Mouse (Mus musculus): Measurements from ENCODE around the gene Fanci.

The Fanci gene

DNA sequence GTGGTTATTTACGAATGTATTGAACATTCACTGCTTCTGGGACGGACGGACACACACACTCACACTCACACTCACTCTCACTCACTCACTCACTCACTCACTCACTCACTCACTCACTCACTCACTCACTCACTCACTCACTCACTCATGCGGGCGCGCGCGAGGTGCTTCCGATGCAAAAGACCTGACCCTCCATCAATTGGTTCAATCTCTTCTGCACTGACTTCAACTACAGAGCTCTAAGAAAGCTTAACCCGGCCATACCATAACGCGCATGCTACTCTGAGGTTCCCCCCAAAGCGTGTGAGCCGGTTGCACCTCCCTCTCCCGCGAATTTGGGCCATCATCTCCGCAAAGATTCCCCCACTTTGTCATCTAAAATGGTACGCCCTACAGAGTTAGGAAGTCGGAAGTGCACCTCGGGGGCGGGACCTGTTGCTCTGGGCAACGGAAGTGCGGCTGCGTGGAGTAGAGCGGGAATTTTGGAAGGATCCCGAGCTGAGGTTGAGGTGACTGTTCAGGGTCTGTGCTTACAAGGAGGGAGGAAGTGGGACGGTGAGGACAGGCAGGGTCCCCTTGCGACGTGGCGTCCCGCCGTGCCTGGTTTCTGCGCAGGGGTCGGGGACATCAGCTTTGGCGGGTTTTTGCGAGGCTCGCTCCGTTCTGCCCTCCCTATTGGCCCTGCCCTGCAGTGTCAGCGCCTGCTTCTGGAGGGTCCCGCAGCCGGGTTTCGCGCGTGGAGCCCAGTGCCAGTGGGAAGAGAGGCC is at the start of gene Fanci:
TSS of gene Fanci (plus strand) at position 47 of the 767 bp plus-strand sequence.
- DNase-seq (ENCODE audit: low read depth), result peak; percentile 94

GRCm38 (mm10) chr7:79345902-79346301 is 45.8 kb upstream of the Fanci start:
- peak; percentile 71 for DNase-seq (ENCODE audit: low read depth)

DNA sequence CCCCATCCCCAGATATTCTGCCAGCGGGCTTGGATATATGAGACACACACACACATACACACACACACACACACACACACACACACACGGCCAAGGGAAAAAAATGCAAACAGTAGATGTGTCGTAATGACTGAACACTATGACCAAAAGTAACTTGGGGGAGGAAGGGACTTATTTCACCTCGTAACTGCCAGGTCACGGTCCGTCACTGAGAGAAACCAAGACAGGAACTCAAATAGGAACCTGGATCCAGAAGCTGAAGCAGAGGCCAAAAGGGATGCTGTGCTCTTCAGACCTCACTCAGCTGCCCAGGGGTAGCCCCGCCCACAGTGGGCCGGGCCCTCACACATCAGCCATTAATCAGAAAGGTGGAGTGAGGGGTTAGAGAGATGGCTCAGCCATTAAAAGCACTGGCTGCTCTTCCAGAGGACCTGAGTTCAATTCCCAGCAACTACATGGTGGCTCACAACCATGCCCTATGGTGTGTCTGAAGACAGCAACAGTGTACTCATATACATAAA is 45.1 kb upstream of the Fanci start:
- no peak for DNase-seq (ENCODE audit: low read depth)

- no peak for DNase-seq (ENCODE audit: low read depth)
These were observed 44.5 kb upstream of the Fanci start for GRCm38 (mm10) chr7:79347108-79347813.

DNA sequence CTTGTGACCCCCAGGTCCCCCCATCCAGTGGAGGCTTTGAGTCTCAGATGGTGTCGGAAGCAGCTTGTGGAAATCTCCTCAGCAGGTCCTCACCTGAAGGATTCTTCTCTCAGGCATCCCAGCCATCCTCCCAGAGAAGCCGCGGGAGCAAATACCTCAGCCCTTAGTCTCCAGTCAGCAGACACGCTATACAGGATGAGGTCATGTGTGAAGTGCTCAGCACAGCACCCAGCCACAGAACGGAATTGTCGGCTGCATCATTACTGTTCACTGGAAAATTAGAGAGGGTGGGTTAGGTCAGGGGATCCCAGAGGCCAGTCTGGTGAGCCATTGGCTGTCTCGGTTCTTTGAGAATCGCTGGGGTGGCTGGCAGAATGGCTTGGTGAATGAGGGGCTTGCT is 42.9 kb upstream of the Fanci start:
- no peak for DNase-seq (ENCODE audit: low read depth)

DNA sequence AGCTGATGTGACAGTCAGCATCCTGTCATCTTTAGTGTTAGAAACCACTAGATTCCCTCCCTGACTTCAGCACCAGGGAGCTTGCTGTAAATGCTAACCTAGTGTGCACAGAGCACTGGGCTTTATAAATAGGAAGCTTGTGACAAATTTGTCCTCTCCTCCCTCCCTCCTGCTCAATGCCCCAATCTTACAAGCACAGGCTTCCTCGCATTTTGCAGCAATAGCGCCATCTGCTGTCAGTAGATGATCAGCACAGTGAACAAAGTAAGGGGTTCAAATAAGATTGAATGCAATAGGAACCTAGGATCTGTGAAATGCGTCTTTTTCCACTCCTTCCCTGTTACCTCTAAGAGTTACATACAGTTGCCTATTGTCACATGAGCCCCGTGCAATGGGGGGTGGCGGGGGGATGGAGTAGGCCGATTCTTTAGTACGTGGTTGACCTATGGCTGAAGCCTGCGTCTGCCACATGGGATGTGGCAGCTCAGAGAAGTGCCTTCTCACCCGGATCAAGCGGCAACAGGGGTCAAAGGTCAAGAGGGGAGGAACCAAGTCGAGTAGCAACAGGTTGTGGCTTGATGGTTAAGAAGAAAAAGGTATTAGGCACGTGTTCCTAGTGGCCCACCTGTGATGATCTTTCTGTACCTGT is 41.9 kb upstream of the Fanci start:
- DNase-seq (ENCODE audit: low read depth), result peak; percentile 73

- peak; percentile 62 for DNase-seq (ENCODE audit: low read depth)
These were observed 33.2 kb upstream of the Fanci start for GRCm38 (mm10) chr7:79358350-79359182.

GRCm38 (mm10) chr7:79359183-79359435 is 32.6 kb upstream of the Fanci start:
- DNase-seq (ENCODE audit: low read depth), result no peak

DNA sequence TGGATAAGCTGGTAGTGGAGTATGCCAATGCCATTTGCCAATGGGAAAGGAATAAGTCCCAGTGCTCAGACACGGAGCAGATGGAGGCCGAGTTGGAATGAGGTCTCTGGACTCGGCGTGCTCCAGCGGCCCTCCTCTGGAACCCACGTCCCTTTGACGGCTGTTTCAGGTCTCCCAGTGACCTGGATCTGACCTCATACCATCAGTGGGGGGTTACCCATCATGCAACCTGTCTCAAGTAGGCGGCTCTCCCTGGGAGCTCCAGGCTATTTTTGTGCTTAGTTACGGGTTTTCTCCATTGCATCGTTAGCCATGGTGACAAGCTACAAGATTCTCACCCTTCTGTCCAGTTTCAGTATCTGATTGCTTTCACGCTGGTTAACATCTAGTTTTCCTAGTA is 31.7 kb upstream of the Fanci start:
- no peak for DNase-seq (ENCODE audit: low read depth)

- DNase-seq (ENCODE audit: low read depth), result no peak
These were observed 29.5 kb upstream of the Fanci start for GRCm38 (mm10) chr7:79362208-79362607.

GRCm38 (mm10) chr7:79362830-79363229 is 28.9 kb upstream of the Fanci start:
- DNase-seq (ENCODE audit: low read depth), result no peak

GRCm38 (mm10) chr7:79363370-79364043 is 28.2 kb upstream of the Fanci start:
- peak; percentile 56 for DNase-seq (ENCODE audit: low read depth)

GRCm38 (mm10) chr7:79368664-79369063 is 23.1 kb upstream of the Fanci start:
- no peak for DNase-seq (ENCODE audit: low read depth)

DNA sequence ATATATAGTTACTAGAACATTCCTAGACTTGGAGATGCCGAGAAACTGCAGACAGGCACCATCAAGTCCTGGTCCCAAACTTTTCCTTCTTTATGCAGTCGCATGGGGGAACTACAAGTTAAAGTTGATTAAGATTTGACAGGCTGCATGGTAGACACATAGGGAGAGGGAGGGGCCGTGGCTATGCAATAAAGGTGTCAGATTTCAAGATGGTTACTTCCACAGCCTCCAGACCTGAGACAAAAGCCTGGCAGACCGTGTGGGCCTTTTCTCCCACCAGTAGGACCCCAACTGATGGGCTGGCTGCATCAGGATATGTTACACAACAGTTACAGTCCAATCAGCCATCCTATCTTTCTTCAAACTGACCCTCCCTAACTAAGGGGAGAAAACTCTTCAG is 22.3 kb upstream of the Fanci start:
- DNase-seq (ENCODE audit: low read depth), result no peak

- DNase-seq (ENCODE audit: low read depth), result peak; percentile 74
These were observed 20.3 kb upstream of the Fanci start for GRCm38 (mm10) chr7:79371321-79371879.

DNA sequence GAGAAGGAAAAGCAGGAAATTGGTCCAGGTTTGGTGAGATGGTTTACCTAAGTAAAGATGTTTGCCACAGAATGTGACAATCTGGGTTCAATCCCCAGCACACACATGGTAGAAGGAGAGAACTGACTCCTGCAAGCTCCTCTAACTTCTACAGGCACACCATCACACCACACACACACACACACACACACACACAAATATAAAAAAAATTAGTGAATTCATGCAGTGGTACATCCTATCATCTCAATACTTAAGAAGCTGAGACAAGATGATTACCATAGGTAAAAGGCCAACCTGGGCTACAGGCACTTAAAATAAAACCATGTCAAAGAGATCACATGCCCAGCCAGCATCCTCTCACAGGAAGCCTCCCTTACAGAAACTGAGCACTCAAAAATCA is 17.7 kb upstream of the Fanci start:
- no peak for DNase-seq (ENCODE audit: low read depth)

DNA sequence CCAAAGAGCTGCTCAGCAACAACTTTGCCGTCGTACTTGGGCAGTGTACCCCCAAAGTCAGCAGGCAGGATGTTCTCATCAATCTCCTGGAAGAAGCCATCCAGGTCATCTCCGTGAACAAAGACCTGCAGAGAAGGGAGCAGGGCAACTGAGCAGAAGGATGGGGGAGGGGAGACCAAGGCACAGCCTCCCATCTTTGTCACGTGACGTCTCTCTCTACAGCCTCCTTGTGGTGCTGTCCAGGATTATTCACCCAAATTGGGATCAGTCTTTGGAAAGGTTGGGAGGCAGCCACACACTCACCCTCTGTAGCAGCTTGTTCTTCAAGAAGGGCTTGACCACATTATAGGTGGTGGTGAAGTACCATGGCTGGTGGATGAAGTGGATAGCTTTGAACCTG is 16.1 kb upstream of the Fanci start:
- DNase-seq (ENCODE audit: low read depth), result no peak

- no peak for DNase-seq (ENCODE audit: low read depth)
These were observed 15.0 kb upstream of the Fanci start for GRCm38 (mm10) chr7:79376516-79377275.

DNA sequence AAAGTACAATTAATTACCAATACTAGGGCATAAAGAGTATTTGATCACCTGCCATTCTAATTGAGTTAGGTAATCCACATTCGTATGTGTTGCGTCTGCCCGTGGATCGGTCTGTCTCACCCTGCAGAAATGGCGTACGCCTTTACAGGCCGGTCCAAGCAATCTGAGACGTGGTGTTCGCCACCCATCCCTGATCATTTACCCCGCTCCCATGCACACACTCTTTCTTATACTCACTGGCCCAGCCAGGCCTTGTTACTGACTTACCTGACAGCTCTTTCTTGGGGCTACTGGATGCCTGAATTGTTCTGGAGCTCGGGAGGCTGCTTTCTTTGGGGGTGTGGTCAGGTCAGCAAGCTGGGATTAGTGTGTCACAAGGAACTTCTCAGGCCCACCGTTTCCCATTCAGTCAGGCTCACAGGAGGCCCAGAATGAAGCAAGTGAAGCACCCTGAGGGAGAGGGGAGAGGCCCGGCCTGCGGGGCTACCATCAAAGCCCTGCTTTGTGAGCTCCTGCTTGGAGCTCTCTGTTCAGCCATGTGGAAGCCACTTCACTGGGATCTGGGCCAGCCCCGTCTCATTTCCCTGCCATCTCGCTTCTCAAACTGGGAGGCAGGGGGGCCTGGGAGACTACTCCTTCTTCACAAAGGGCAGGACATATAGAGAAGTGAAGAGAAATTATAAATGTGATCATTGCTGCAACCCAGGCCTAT is 5.2 kb upstream of the Fanci start, which contains the start of gene Rlbp1:
TSS of gene Rlbp1 (minus strand) at position 627 of the 712 bp plus-strand sequence.
- DNase-seq (ENCODE audit: low read depth), result no peak

DNA sequence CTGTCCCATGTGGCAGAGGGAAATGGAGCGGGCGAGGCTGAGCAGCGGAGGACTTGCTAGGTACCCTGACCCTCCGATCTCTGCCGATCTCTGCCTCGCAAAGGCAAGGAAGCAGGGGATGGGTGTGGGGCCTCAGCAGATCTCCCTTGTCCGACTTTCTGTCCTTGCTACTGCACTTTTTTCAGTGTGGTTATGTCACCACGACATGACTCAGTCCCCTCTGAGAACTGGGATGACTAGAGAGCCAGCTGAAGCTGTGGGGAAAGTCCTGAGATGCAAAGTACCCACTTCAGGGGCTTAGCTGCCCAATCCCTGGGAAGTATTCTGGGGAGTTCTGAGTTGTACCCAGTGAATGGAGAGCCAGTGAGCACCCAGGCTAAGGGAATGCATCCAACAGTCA is 4.6 kb upstream of the Fanci start:
- no peak for DNase-seq (ENCODE audit: low read depth)

Measured in c-Kit-positive CD71-negative TER-119-negative erythroid progenitor cells, embryonic 14.5 days (primary cell).